9 mouse cellular contexts compared by ENCODE assay signal in genomic region chr19:15035554-15035953, GRCm38 (mm10).
DNase-seq lines count a peak whose midpoint lies in the region; ATAC-seq and TF ChIP-seq lines count a peak whose summit lies in the region.
"Had no signal": no experiment of that assay in that cellular context is flagged by ENCODE, and none has a peak within 500 bp of the region (broad histone marks: within the 10 kb centered on the region; RNA-seq: fewer than 3 reads in every experiment).

No protein-coding gene starts in this region.

- no peak overlapping the region for H3K4me3 ChIP-seq in liver, adult 2 months (ENCODE audit: insufficient read depth, low read depth, low read length)
- H3K4me3 ChIP-seq in liver, embryonic 12.5 days, result no peak overlapping the region
- no peak overlapping the region for H3K4me3 ChIP-seq in cerebellum, adult 2 months (replicated peaks; ENCODE audit: insufficient read depth, low read depth, low read length)
- H3K4me3 ChIP-seq in limb, embryonic 14.5 days (replicated peaks; ENCODE audit: low read length), result no peak overlapping the region
- H3K4me3 ChIP-seq: embryonic facial prominence, embryonic 13.5 days had no signal

- H3K9ac ChIP-seq in liver, adult 2 months (ENCODE audit: low read depth, low read length), result no peak overlapping the region
- H3K9ac ChIP-seq in liver, embryonic 12.5 days, result no peak overlapping the region
- no peak overlapping the region for H3K9ac ChIP-seq in limb, embryonic 14.5 days (ENCODE audit: low read depth, low read length, severe bottlenecking)
- H3K9ac ChIP-seq: embryonic facial prominence, embryonic 13.5 days had no signal

- no peaks in the 10 kb centered on the region for H3K27me3 ChIP-seq in liver, adult 2 months (ENCODE audit: control insufficient read depth, insufficient read depth, low read length)
- H3K27me3 ChIP-seq in liver, embryonic 12.5 days (replicated peaks), result no peaks in the 10 kb centered on the region
- H3K27me3 ChIP-seq in cerebellum, adult 2 months (ENCODE audit: control insufficient read depth, insufficient read depth, low read length), result no peaks in the 10 kb centered on the region
- H3K27me3 ChIP-seq in limb, embryonic 14.5 days (ENCODE audit: control insufficient read depth, insufficient read depth, low read length), result no peaks in the 10 kb centered on the region; the same call in 1 of the 2 replicates

- H3K9me3 ChIP-seq in liver, embryonic 12.5 days (replicated peaks), result no peaks in the 10 kb centered on the region
- no peaks in the 10 kb centered on the region for H3K9me3 ChIP-seq in limb, embryonic 14.5 days (ENCODE audit: control insufficient read depth, low read length)
- H3K9me3 ChIP-seq: embryonic facial prominence, embryonic 13.5 days had no signal

- H3K27ac ChIP-seq in liver, adult 2 months (replicated peaks; ENCODE audit: insufficient read depth, low read depth, low read length), result no peak overlapping the region
- H3K27ac ChIP-seq in liver, embryonic 12.5 days, result no peak overlapping the region
- H3K27ac ChIP-seq in cerebellum, adult 2 months (ENCODE audit: insufficient read depth, low read length), result no peak overlapping the region
- no peak overlapping the region for H3K27ac ChIP-seq in limb, embryonic 14.5 days (replicated peaks; ENCODE audit: low read depth, low read length)
- H3K27ac ChIP-seq: embryonic facial prominence, embryonic 13.5 days had no signal

- DNase-seq in liver, adult 2 months (ENCODE audit: extremely low read depth, low read depth, low spot score), result peak; percentile 35
- peak; percentile 47 to 51 for DNase-seq in cerebellum, adult 2 months
- DNase-seq in frontal cortex, postnatal 36 days (ENCODE audit: low spot score in 2 of 2), result peak; percentile 38 to 73
- peak; percentile 21 to 66 for DNase-seq in kidney, adult 8-10 months
- DNase-seq in limb, embryonic 14.5 days (ENCODE audit: low spot score), result peak; percentile 66
- DNase-seq in ovary, postnatal 14 days (ENCODE audit: low spot score), result peak; percentile 39
- DNase-seq in thymus, postnatal 36 days, result peak; percentile 6 to 9

- H3K36me3 ChIP-seq in liver, adult 2 months (ENCODE audit: control insufficient read depth, insufficient read depth, low read length), result no peaks in the 10 kb centered on the region
- H3K36me3 ChIP-seq in liver, embryonic 12.5 days, result no peaks in the 10 kb centered on the region
- no peaks in the 10 kb centered on the region for H3K36me3 ChIP-seq in limb, embryonic 14.5 days (ENCODE audit: control insufficient read depth, insufficient read depth, low read length)
- H3K36me3 ChIP-seq: embryonic facial prominence, embryonic 13.5 days had no signal

- H3K4me1 ChIP-seq in liver, adult 2 months (ENCODE audit: control insufficient read depth, insufficient read depth, low read length), result no peaks in the 10 kb centered on the region
- H3K4me1 ChIP-seq in liver, embryonic 12.5 days, result no peaks in the 10 kb centered on the region
- H3K4me1 ChIP-seq in cerebellum, adult 2 months (ENCODE audit: control insufficient read depth, insufficient read depth, low read length), result no peaks in the 10 kb centered on the region
- 0 out of 2 replicates have a peak, but pooled peaks cover 3% of the 10 kb centered on the region for H3K4me1 ChIP-seq in limb, embryonic 14.5 days (ENCODE audit: control insufficient read depth, insufficient read depth, low read length)

- no peak for ATAC-seq in liver, embryonic 12.5 days
- peak; percentile 62; the same call in 1 of the 2 replicates for ATAC-seq in limb, embryonic 14.5 days (ENCODE audit: low FRiP score, low read depth)

- peak; percentile 98 for TF ChIP-seq CTCF in liver, adult 2 months (IDR thresholded peaks at IDR 0.05; ENCODE audit: low read depth, low read length)
- peak; percentile 87 for TF ChIP-seq CTCF in cerebellum, adult 2 months (IDR thresholded peaks at IDR 0.05; ENCODE audit: borderline replicate concordance, insufficient read depth, low read depth, low read length)

- H3K4me2 ChIP-seq in liver, embryonic 12.5 days, result no peak overlapping the region
- no peak overlapping the region for H3K4me2 ChIP-seq in limb, embryonic 14.5 days (replicated peaks; ENCODE audit: low read depth, low read length, severe bottlenecking)
- H3K4me2 ChIP-seq: embryonic facial prominence, embryonic 13.5 days had no signal

- WGBS in liver, adult 2 months, result 19% methylated on average over 3 of the region's 3 CpGs
- 23% methylated on average over 3 of the region's 3 CpGs for WGBS in liver, embryonic 12.5 days (ENCODE audit: insufficient replicate concordance)
- 15% methylated on average over 3 of the region's 3 CpGs for WGBS in cerebellum, adult 2 months
- WGBS in limb, embryonic 14.5 days, result under 1% methylated on average over 3 of the region's 3 CpGs

- no peak for TF ChIP-seq POLR2A in liver, adult 2 months (IDR thresholded peaks at IDR 0.05; ENCODE audit: extremely low read depth, insufficient read depth, low read length)
- TF ChIP-seq POLR2A in cerebellum, adult 2 months (IDR thresholded peaks at IDR 0.05; ENCODE audit: borderline replicate concordance, insufficient read depth, low read length), result no peak
- TF ChIP-seq POLR2A in limb, embryonic 14.5 days (IDR thresholded peaks at IDR 0.05; ENCODE audit: borderline replicate concordance, extremely low read depth, insufficient read depth, insufficient read length), result no peak

- no peaks in the 10 kb centered on the region for H3K79me2 ChIP-seq in liver, adult 2 months (ENCODE audit: control insufficient read depth, insufficient read depth, low read length)

Comparison
In these comparisons a context has a peak if more than half of its experiments do, and no peak if none do; other contexts are left out.
1. DNase-seq: peak in every context shown above with its lines; median percentile 66 in limb, embryonic 14.5 days; 56 in frontal cortex, postnatal 36 days; 49 in cerebellum, adult 2 months; 44 in kidney, adult 8-10 months; 39 in ovary, postnatal 14 days; 35 in liver, adult 2 months; 8 in thymus, postnatal 36 days.